Mouse (Mus musculus) forebrain, embryonic 12.5 days (tissue): ENCODE results near the gene Mfsd9. TPM values are rescaled to one million over a fixed set of nuclear protein-coding genes. Genes with fewer than 3 reads are reported as not detected.

ENCODE experiments used
- ATAC-seq: fragments of 200-750 bp; cut with Nextera tagmentation; 2 replicates; pipeline ENCODE4 v1.8.0; 2017; ENCODE audit warnings: moderate TSS enrichment; ENCODE audit not compliant: low FRiP score
- H3K27ac ChIP-seq: fragments of 300-500 bp; sonication (generic); 2 replicates; pipeline ENCODE4 v1.5.1; 2016; ENCODE audit warnings: mild to moderate bottlenecking
- H3K27me3 ChIP-seq: fragments of 300-500 bp; sonication (generic); 2 replicates; pipeline ENCODE4 v1.6.1; 2016; ENCODE audit warnings: mild to moderate bottlenecking
- H3K36me3 ChIP-seq: fragments of 300-500 bp; sonication (generic); replicated peaks from 2 replicates; pipeline ENCODE4 v1.6.1; 2016; ENCODE audit warnings: mild to moderate bottlenecking
- H3K4me1 ChIP-seq: fragments of 300-500 bp; sonication (generic); 2 replicates; pipeline ENCODE4 v1.6.1; 2016
- H3K4me2 ChIP-seq: fragments of 300-500 bp; sonication (generic); 2 replicates; pipeline ENCODE4 v1.6.1; 2016; ENCODE audit warnings: mild to moderate bottlenecking, moderate library complexity
- H3K4me3 ChIP-seq: fragments of 300-500 bp; sonication (generic); replicated peaks from 2 replicates; pipeline ENCODE4 v1.5.1; 2016; ENCODE audit warnings: mild to moderate bottlenecking
- H3K9ac ChIP-seq: fragments of 300-500 bp; sonication (generic); 2 replicates; pipeline ENCODE4 v1.6.1; 2016; ENCODE audit warnings: mild to moderate bottlenecking
- H3K9me3 ChIP-seq: fragments of 300-500 bp; sonication (generic); 2 replicates; pipeline ENCODE4 v1.6.1; 2016
- WGBS: fragments of 180-500 bp; shearing (Covaris S2); methylation state at CpG from one replicate; pipeline ENCODE4 v1.1.7; 2016; 5-methylcytosine and 5-hydroxymethylcytosine counted together
- polyA plus RNA-seq: library from polyadenylated mRNA; unstranded; fragments of >200 nt; fragmentation: Nextera tagmentation; extraction: Ambion mirVana; gene quantifications from 2 replicates; pipeline ENCODE4 v1.2.1, GENCODE M21; 2016

Mfsd9 gene
- polyA plus RNA-seq, 1 experiment from 2014 or later: 3.0 TPM

GRCm38 (mm10) chr1:40774040-40774439 is 16.4 kb downstream of the Mfsd9 start:
- no peak overlapping the region for H3K4me3 ChIP-seq
- peaks cover 7% of the 10 kb centered on the region; the same call in 1 of the 2 replicates for H3K9me3 ChIP-seq
- no peak overlapping the region for H3K9ac ChIP-seq
- H3K27ac ChIP-seq: no peak overlapping the region
- peaks cover 6% of the 10 kb centered on the region; the same call in 1 of the 2 replicates for H3K36me3 ChIP-seq
- 96% methylated on average over 10 of the region's 10 CpGs for WGBS
- H3K4me1 ChIP-seq: no peaks in the 10 kb centered on the region
- no peak overlapping the region for H3K4me2 ChIP-seq
- no peaks in the 10 kb centered on the region for H3K27me3 ChIP-seq
- no peak for ATAC-seq

GRCm38 (mm10) chr1:40773234-40773633 is 17.3 kb downstream of the Mfsd9 start:
- Histone ChIP-seq H3K4me2 (no peak overlapping the region), H3K27me3 (no peaks in the 10 kb centered on the region), H3K36me3 (no peaks in the 10 kb centered on the region), H3K4me3 (no peak overlapping the region), H3K4me1 (no peaks in the 10 kb centered on the region), H3K9me3 (no peaks in the 10 kb centered on the region), H3K9ac (no peak overlapping the region), H3K27ac (no peak overlapping the region)
- no peak for ATAC-seq
- WGBS: 89% methylated on average over 5 of the region's 5 CpGs

DNA sequence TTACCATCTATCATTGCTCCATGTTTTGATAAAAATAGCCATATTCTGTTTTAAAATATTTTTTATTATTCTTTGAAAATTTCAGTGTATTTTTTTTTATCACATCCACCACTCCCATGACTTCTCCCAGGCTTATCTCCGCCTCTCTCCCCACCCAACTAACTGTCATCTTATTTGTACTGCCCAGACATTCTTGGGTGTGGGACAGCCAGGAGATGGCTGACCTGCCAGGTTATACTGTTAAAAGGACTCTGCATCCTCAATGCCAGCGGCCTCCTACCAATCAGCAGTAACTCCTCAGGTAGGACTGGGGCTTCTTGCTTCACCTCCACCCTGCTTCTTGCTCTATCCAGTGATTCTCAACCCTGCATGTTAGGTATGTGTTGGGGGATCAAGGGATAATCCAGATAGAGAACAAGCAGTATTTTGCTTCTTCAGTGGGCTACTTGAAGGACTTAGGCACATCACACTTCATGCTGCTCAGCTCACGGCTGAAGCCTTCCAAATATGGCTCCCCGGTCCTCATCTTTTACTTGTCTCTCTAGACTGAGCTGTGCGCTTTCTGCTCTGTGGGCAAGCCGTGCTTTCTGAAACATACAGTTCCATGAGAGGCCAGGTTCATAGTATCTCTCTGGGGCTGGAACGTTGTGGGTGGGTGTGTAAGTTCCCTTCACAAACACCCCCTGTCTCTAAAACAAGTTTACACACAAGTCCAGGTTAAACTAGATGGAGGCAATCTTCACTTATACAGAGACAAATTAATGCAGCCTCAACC is 19.1 kb downstream of the Mfsd9 start:
- Histone ChIP-seq H3K36me3 (no peaks in the 10 kb centered on the region), H3K4me3 (no peak overlapping the region), H3K27me3 (no peaks in the 10 kb centered on the region), H3K9me3 (no peaks in the 10 kb centered on the region), H3K4me1 (no peaks in the 10 kb centered on the region), H3K9ac (no peak overlapping the region), H3K4me2 (no peak overlapping the region), H3K27ac (no peak overlapping the region)
- WGBS: 92% methylated on average over 7 of the region's 7 CpGs
- no peak for ATAC-seq

DNA sequence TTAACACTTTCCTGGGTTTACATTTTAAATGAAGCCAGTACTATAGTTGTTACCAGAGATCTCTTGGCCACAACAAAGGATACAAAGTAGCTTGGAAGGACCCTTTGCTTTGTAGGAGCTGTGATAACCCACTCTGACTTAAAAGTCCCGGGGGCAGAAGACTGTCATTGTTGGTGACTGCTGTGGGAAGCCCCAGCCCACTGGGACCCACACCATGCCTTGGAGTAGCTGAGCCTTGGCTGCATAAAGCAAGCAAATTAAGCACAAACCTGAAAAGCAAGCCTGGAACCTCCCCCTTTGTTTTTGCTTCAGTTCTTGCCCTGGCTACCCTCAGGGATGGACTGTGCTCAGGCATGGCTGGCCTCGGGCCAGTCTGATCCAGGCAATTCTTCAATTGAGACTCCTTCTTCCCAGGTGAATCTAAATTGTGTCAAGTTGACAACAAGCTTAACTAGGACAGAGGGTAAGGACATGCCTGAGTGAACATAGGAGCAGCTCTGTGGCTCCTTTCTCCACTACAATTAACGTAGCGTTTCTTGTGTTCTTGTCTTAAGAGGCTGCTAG is 21.1 kb downstream of the Mfsd9 start:
- Histone ChIP-seq H3K27me3 (no peaks in the 10 kb centered on the region), H3K4me1 (no peaks in the 10 kb centered on the region), H3K36me3 (no peaks in the 10 kb centered on the region), H3K4me2 (no peak overlapping the region), H3K9me3 (no peaks in the 10 kb centered on the region), H3K4me3 (no peak overlapping the region), H3K27ac (no peak overlapping the region), H3K9ac (no peak overlapping the region)
- ATAC-seq: no peak
- WGBS: 43% methylated on average over 4 of the region's 4 CpGs

DNA sequence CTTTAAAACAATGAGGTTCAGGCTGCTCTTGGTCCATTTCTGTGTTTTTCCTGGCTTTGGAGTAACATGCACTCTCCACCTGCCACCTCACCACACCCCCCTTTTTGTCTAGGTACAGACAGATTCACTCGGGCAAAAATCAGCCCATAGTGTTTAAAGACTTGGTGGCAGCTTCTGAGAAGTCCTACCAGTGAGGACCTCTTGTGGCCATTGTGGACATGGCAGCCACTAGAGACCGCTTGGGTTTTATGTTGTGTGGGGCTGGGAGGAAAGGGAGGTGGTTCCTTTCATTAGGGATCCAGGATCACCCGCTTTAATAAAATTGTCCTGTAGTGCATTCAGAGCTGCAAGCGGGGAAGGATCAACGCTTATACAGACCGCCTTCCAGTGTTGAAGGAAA is 21.9 kb downstream of the Mfsd9 start:
- no peak for ATAC-seq
- no peaks in the 10 kb centered on the region for H3K36me3 ChIP-seq
- H3K9ac ChIP-seq: no peak overlapping the region
- no peaks in the 10 kb centered on the region for H3K27me3 ChIP-seq
- H3K4me3 ChIP-seq: no peak overlapping the region
- no peaks in the 10 kb centered on the region for H3K9me3 ChIP-seq
- WGBS: 21% methylated on average over 6 of the region's 6 CpGs
- H3K4me2 ChIP-seq: no peak overlapping the region
- no peaks in the 10 kb centered on the region for H3K4me1 ChIP-seq
- H3K27ac ChIP-seq: no peak overlapping the region

GRCm38 (mm10) chr1:40767588-40767987 is 22.9 kb downstream of the Mfsd9 start:
- Histone ChIP-seq H3K4me3 (no peak overlapping the region), H3K9me3 (no peaks in the 10 kb centered on the region), H3K4me1 (no peaks in the 10 kb centered on the region), H3K9ac (no peak overlapping the region), H3K4me2 (no peak overlapping the region), H3K36me3 (no peaks in the 10 kb centered on the region), H3K27me3 (no peaks in the 10 kb centered on the region), H3K27ac (no peak overlapping the region)
- 90% methylated on average over 18 of the region's 18 CpGs for WGBS
- ATAC-seq: no peak

GRCm38 (mm10) chr1:40765521-40765920 is 25.0 kb downstream of the Mfsd9 start:
- WGBS: 94% methylated on average over 12 of the region's 12 CpGs

GRCm38 (mm10) chr1:40764701-40765275 is 25.7 kb downstream of the Mfsd9 start:
- H3K4me2 ChIP-seq: no peak overlapping the region
- no peaks in the 10 kb centered on the region for H3K9me3 ChIP-seq
- no peak overlapping the region for H3K9ac ChIP-seq
- no peak for ATAC-seq
- no peaks in the 10 kb centered on the region for H3K36me3 ChIP-seq
- no peaks in the 10 kb centered on the region for H3K27me3 ChIP-seq
- H3K27ac ChIP-seq: no peak overlapping the region
- 93% methylated on average over 15 of the region's 15 CpGs for WGBS
- H3K4me1 ChIP-seq: no peaks in the 10 kb centered on the region
- no peak overlapping the region for H3K4me3 ChIP-seq

More at GRCm38 (mm10) chr1:40765521-40765920, 25.0 kb downstream of the Mfsd9 start:
- ATAC-seq: no peak
- no peak overlapping the region for H3K9ac ChIP-seq
- no peak overlapping the region for H3K4me3 ChIP-seq
- no peaks in the 10 kb centered on the region for H3K4me1 ChIP-seq
- no peaks in the 10 kb centered on the region for H3K9me3 ChIP-seq
- no peak overlapping the region for H3K4me2 ChIP-seq
- H3K36me3 ChIP-seq: no peaks in the 10 kb centered on the region
- H3K27me3 ChIP-seq: no peaks in the 10 kb centered on the region
- no peak overlapping the region for H3K27ac ChIP-seq

GRCm38 (mm10) chr1:40764042-40764441 is 26.4 kb downstream of the Mfsd9 start:
- 74% methylated on average over 1 of the region's 1 CpGs for WGBS
- H3K36me3 ChIP-seq: no peaks in the 10 kb centered on the region
- no peak overlapping the region for H3K4me2 ChIP-seq
- no peak for ATAC-seq
- H3K9ac ChIP-seq: no peak overlapping the region
- H3K4me3 ChIP-seq: no peak overlapping the region
- H3K27ac ChIP-seq: no peak overlapping the region
- H3K9me3 ChIP-seq: no peaks in the 10 kb centered on the region
- no peaks in the 10 kb centered on the region for H3K4me1 ChIP-seq
- no peaks in the 10 kb centered on the region for H3K27me3 ChIP-seq

DNA sequence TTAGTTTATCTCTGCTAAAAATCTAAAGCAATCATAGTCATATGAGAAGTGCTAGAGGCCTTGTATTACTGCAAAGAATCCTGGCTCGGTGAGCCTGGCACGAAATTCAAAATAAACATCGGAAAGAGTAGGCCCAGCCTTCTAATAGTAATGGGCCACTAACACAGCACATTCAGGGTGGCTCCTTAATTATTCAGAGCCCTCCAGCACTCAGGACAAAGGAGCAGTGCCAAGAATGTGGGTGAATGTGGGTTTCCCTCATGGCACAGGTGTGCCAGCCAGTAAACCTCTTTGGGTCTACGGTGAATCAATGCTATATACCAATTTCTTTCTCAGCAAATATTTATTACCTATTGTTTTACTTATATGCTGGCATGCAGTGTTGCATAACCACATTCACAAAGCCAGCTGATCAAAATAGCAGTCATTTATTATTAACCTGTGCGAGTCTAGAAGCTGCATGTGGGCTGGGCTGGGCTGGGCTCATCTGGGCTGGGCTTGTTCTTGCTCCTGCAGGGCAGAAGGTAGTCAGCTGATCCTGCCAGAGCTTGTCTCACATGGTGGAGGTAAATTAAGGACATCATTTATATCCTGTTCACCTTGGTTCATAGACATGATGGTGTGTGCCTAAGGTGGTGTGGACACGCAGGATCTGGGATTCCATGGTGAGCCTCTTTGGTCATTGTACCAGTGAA is 30.6 kb downstream of the Mfsd9 start:
- 91% methylated on average over 6 of the region's 6 CpGs for WGBS
- H3K27me3 ChIP-seq: no peaks in the 10 kb centered on the region
- no peak for ATAC-seq
- no peak overlapping the region for H3K4me2 ChIP-seq
- no peak overlapping the region for H3K9ac ChIP-seq
- no peak overlapping the region for H3K4me3 ChIP-seq
- no peaks in the 10 kb centered on the region for H3K36me3 ChIP-seq
- H3K9me3 ChIP-seq: no peaks in the 10 kb centered on the region
- H3K27ac ChIP-seq: no peak overlapping the region
- no peaks in the 10 kb centered on the region for H3K4me1 ChIP-seq

DNA sequence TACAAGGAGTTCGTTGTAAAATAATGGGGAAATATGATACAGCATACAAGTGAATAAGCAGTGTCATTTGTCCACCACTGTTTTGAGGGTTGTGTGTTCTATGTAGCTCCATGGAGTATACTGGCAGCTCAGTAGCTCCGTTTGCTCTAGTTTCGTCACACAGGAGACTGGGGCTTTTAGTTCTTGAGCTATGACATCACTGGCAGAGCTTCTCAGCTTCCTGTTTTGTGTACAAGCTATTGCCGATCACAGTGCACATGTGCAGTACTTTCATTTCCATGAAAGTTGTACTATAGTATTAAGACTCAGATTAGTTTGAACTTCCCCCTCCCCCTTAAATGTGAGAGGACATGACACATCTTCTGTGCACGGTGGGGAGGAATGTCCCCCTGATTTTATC is 44.4 kb downstream of the Mfsd9 start:
- H3K4me2 ChIP-seq: no peak overlapping the region
- no peak overlapping the region for H3K27ac ChIP-seq
- H3K36me3 ChIP-seq: no peaks in the 10 kb centered on the region
- no peaks in the 10 kb centered on the region for H3K4me1 ChIP-seq
- H3K9ac ChIP-seq: no peak overlapping the region
- WGBS: 83% methylated on average over 5 of the region's 5 CpGs
- no peaks in the 10 kb centered on the region for H3K9me3 ChIP-seq
- ATAC-seq: no peak
- no peak overlapping the region for H3K4me3 ChIP-seq
- no peaks in the 10 kb centered on the region for H3K27me3 ChIP-seq

DNA sequence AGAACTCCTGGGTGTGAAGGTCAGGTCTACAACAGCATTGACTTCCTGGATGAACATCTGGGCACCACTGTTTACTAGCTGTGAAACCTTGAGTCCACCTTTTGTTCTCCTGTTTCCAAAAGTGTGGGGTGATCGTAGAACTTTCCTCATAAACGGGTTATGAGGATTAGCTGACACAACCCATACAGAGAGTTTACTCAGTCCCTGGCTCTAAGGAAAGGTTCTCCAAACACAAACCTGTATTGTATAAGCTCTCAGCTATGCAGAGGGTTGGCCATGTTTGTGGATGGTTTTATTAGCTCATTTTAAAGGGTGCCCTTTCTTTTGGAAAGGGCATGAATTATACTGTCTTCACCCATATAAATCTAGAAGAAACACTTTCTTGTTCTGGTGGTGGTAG is 49.7 kb downstream of the Mfsd9 start:
- Histone ChIP-seq H3K4me3 (no peak overlapping the region), H3K27ac (no peak overlapping the region), H3K9ac (no peak overlapping the region), H3K9me3 (no peaks in the 10 kb centered on the region), H3K4me1 (no peaks in the 10 kb centered on the region), H3K27me3 (no peaks in the 10 kb centered on the region), H3K4me2 (no peak overlapping the region), H3K36me3 (no peaks in the 10 kb centered on the region)
- 89% methylated on average over 2 of the region's 2 CpGs for WGBS
- ATAC-seq: no peak
